Mouse (Mus musculus) urinary bladder, postnatal 36 days (tissue): ENCODE results near the gene Cdk5rap2.
A peak's percentile ranks its signal among the peaks of the same experiment; 100 is the strongest.

ENCODE experiments used
- DNase-seq, 2 experiments: peaks; one replicate each; pipeline ENCODE4 v3.0.0; 2022; ENCODE audit warnings: low spot score in 2 of 2, mixed read lengths in 1 of 2

Gene Cdk5rap2

GRCm38 (mm10) chr4:70354448-70354847, 55.8 kb downstream of the Cdk5rap2 start:
- no peak for DNase-seq

- no peak for DNase-seq
Observed at GRCm38 (mm10) chr4:70353656-70354055, 56.6 kb downstream of the Cdk5rap2 start.

- DNase-seq = no peak
Observed at GRCm38 (mm10) chr4:70335444-70336144, 74.6 kb downstream of the Cdk5rap2 start.

GRCm38 (mm10) chr4:70334995-70335394, 75.2 kb downstream of the Cdk5rap2 start:
- no peak for DNase-seq

- DNase-seq = no peak
Observed at GRCm38 (mm10) chr4:70332981-70333380, 77.3 kb downstream of the Cdk5rap2 start.

GRCm38 (mm10) chr4:70332576-70332975, 77.7 kb downstream of the Cdk5rap2 start:
- DNase-seq = no peak

- no peak for DNase-seq
Observed at GRCm38 (mm10) chr4:70331181-70331580, 79.1 kb downstream of the Cdk5rap2 start.

GRCm38 (mm10) chr4:70328033-70328432, 82.2 kb downstream of the Cdk5rap2 start:
- no peak for DNase-seq

- no peak for DNase-seq
Observed at GRCm38 (mm10) chr4:70327436-70327835, 82.8 kb downstream of the Cdk5rap2 start.

- no peak for DNase-seq
Observed at GRCm38 (mm10) chr4:70321586-70321985, 88.7 kb downstream of the Cdk5rap2 start.

GRCm38 (mm10) chr4:70312170-70312569, 98.1 kb downstream of the Cdk5rap2 start:
- no peak for DNase-seq

- DNase-seq = peak in 1 of 2 experiments; percentile 4
Observed at GRCm38 (mm10) chr4:70311530-70311929, 98.7 kb downstream of the Cdk5rap2 start.

GRCm38 (mm10) chr4:70307230-70307629, 103.0 kb downstream of the Cdk5rap2 start:
- DNase-seq = peak; percentile 27 to 37

GRCm38 (mm10) chr4:70303870-70304269, 106.4 kb downstream of the Cdk5rap2 start:
- no peak for DNase-seq

- DNase-seq = no peak
Observed at GRCm38 (mm10) chr4:70301187-70301586, 109.1 kb downstream of the Cdk5rap2 start.

- DNase-seq = no peak
Observed at GRCm38 (mm10) chr4:70289361-70289760, 120.9 kb downstream of the Cdk5rap2 start.

- no peak for DNase-seq
Observed at GRCm38 (mm10) chr4:70283163-70283562, 127.1 kb downstream of the Cdk5rap2 start.

GRCm38 (mm10) chr4:70278882-70279281, 131.4 kb downstream of the Cdk5rap2 start:
- DNase-seq = no peak

GRCm38 (mm10) chr4:70278057-70278456, 132.2 kb downstream of the Cdk5rap2 start:
- no peak for DNase-seq

GRCm38 (mm10) chr4:70272943-70273342, 137.3 kb downstream of the Cdk5rap2 start:
- no peak for DNase-seq

- DNase-seq = no peak
Observed at GRCm38 (mm10) chr4:70272527-70272926, 137.7 kb downstream of the Cdk5rap2 start.

- no peak for DNase-seq
Observed at GRCm38 (mm10) chr4:70267213-70267906, 142.9 kb downstream of the Cdk5rap2 start.

GRCm38 (mm10) chr4:70265248-70265647, 145.0 kb downstream of the Cdk5rap2 start:
- peak; percentile 15 to 21 for DNase-seq
